Mouse (Mus musculus) CH12.LX (cell line): ENCODE results near the gene Pkp3.

Source experiments
- CTCF ChIP-seq, 2 experiments: IDR thresholded peaks in 1 of 2; conservative IDR thresholded peaks in 1 of 2; 2 replicates each; pipeline ENCODE4 v1.5.1; 2011 to 2012; ENCODE audit warnings: low read depth in 2 of 2, low read length in 2 of 2, improper control_type of control experiment in 1 of 2, inconsistent platforms in 1 of 2, mild to moderate bottlenecking in 1 of 2, moderate library complexity in 1 of 2
- ETS1 ChIP-seq: conservative IDR thresholded peaks from 2 replicates; pipeline ENCODE4 v1.6.1; 2012; ENCODE audit warnings: low read depth, mild to moderate bottlenecking, inconsistent platforms, low read length, improper control_type of control experiment, moderate library complexity
- POLR2A ChIP-seq: IDR thresholded peaks from 2 replicates; pipeline ENCODE4 v1.6.1; 2011; ENCODE audit warnings: low read depth, mild to moderate bottlenecking, improper control_type of control experiment, low read length
- SIN3A ChIP-seq: IDR thresholded peaks from 2 replicates; pipeline ENCODE4 v1.6.1; 2012; ENCODE audit warnings: low read length, improper control_type of control experiment, inconsistent platforms
- UBTF ChIP-seq: IDR thresholded peaks from 2 replicates; pipeline ENCODE4 v1.6.1; 2012; ENCODE audit warnings: low read depth, mild to moderate bottlenecking, inconsistent platforms, low read length, improper control_type of control experiment, moderate library complexity

DNA sequence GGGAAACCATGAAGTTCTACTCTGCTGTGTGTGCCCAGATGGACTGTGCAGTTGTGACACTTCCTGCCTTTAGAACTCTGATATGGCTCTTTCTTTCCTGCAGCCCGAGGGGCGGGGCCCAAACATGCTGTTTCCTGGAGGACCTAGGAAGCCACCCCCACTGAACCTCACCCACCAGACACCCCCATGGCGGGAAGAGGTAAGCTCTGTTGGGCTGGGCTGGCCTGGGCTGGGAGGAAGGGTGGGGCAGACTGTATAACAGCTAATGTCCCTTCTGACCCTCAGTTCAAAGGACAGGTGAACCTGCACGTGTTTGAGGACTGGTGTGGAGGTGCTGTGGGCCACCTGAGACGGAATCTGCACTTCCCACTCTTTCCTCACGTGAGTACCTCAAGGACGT is 13.8 kb upstream of the Pkp3 start:
- no peak for TF ChIP-seq UBTF
- TF ChIP-seq SIN3A: no peak
- no peak for TF ChIP-seq POLR2A
- no peak for TF ChIP-seq ETS1
- no peak for TF ChIP-seq CTCF (conservative IDR thresholded peaks at IDR 0.05 in 1 of 2, IDR thresholded peaks at IDR 0.05 in 1 of 2; ENCODE audit: low read depth in 2 of 2, low read length in 2 of 2)
